Mouse (Mus musculus) midbrain, embryonic 11.5 days (tissue): Measurements from ENCODE around the gene Asrgl1. TPM values are rescaled to one million over a fixed set of nuclear protein-coding genes. Genes with fewer than 3 reads are reported as not detected.
A peak's percentile ranks its signal among the peaks of the same experiment; 100 is the strongest.
"Not testable (repeated sequence)": the region's sequence is repeated elsewhere in the genome, so short reads cannot be mapped to it uniquely, and the experiment has no call there.

ENCODE experiments used
- ATAC-seq: fragments of 200-750 bp; cut with Nextera tagmentation; 2 replicates; pipeline ENCODE4 v1.8.0; 2017; ENCODE audit warnings: moderate TSS enrichment, moderate library complexity; ENCODE audit not compliant: low FRiP score
- DNase-seq: peaks from one replicate; pipeline ENCODE4 v3.0.0; 2015; ENCODE audit warnings: low spot score; ENCODE audit errors: missing footprints
- H3K27ac ChIP-seq: fragments of 300-500 bp; sonication (generic); 2 replicates; pipeline ENCODE4 v1.5.1; 2014; ENCODE audit warnings: low read depth, low read length
- H3K27me3 ChIP-seq: fragments of 300-500 bp; sonication (generic); 2 replicates; pipeline ENCODE4 v1.6.1; 2014; ENCODE audit warnings: mild to moderate bottlenecking, low read length, moderate library complexity, mixed read lengths; ENCODE audit not compliant: control insufficient read depth, insufficient read depth
- H3K36me3 ChIP-seq: fragments of 300-500 bp; sonication (generic); 2 replicates; pipeline ENCODE4 v1.6.1; 2014; ENCODE audit warnings: mild to moderate bottlenecking, low read length, moderate library complexity, mixed read lengths; ENCODE audit not compliant: control insufficient read depth, insufficient read depth
- H3K4me1 ChIP-seq: fragments of 300-500 bp; sonication (generic); 2 replicates; pipeline ENCODE4 v1.6.1; 2014; ENCODE audit warnings: low read length; ENCODE audit not compliant: control insufficient read depth, insufficient read depth
- H3K4me2 ChIP-seq: fragments of 300-500 bp; sonication (generic); 2 replicates; pipeline ENCODE4 v1.6.1; 2014; ENCODE audit warnings: mild to moderate bottlenecking, moderate library complexity
- H3K4me3 ChIP-seq: fragments of 300-500 bp; sonication (generic); 2 replicates; pipeline ENCODE4 v1.5.1; 2014; ENCODE audit warnings: low read depth, low read length
- H3K9ac ChIP-seq: fragments of 300-500 bp; sonication (generic); 2 replicates; pipeline ENCODE4 v1.6.1; 2014; ENCODE audit warnings: low read length
- H3K9me3 ChIP-seq: fragments of 300-500 bp; sonication (generic); 2 replicates; pipeline ENCODE4 v1.6.1; 2016; ENCODE audit warnings: low read length; ENCODE audit not compliant: control insufficient read depth
- WGBS: fragments of 180-500 bp; shearing (Covaris S2); extraction: QIAGEN DNeasy Blood & Tissue Kit; methylation state at CpG from one replicate; pipeline ENCODE4 v1.1.7; 2014; 5-methylcytosine and 5-hydroxymethylcytosine counted together
- polyA plus RNA-seq: library from polyadenylated mRNA; unstranded; fragments of >200 nt; fragmentation: Nextera tagmentation; extraction: Ambion mirVana; gene quantifications from 2 replicates; pipeline ENCODE4 v1.2.1, GENCODE M21; 2014

The Asrgl1 gene
- polyA plus RNA-seq, 1 experiment from 2014 or later = 14.2 TPM

DNA sequence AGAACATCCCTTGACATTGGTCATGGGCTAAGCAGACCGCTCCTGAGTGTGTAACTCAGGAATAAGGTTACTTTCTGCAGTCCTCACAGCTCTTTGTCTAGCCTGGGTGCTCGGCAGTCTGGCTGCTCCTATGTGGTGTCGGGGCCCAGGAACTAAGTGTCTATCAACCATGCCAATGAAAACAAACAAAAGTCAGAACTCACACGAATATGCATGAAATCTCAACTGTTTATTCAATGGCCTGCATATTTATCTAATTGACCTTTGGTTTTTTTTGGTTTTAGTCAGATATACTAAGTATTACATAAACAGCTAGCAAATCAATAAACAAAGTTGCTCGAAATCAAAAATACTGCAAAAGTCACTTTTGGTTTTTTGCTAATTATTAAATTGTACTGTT lies 40.3 kb downstream of the Asrgl1 start:
- H3K9me3 ChIP-seq = no peaks in the 10 kb centered on the region

DNA sequence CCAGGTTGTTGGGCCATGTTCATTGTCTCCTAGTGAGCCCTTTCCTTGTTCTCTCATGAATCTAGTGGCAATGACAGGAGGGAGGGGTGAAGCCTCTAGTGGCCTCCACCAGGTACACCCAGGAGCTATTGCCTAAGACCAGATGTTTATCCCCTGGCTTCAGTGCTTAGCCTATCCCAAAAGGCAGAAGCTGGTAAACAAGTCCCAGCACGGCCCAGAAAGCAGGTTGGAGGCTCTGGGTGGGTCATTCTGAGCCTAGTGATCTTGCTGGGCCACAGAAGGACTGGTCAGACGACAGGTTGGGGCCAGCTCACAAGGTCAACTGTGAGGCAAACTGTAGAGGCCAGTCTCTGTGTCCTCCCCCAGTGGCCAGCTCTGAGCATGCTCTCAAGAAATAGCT lies 44.7 kb downstream of the Asrgl1 start:
- Histone ChIP-seq H3K27ac (no peak overlapping the region), H3K36me3 (no peaks in the 10 kb centered on the region), H3K9me3 (no peaks in the 10 kb centered on the region; the same call in 1 of the 2 replicates), H3K4me3 (no peak overlapping the region), H3K4me1 (no peaks in the 10 kb centered on the region), H3K9ac (no peak overlapping the region), H3K27me3 (no peaks in the 10 kb centered on the region), H3K4me2 (no peak overlapping the region)
- no peak for ATAC-seq
- 70% methylated on average over 2 of the region's 2 CpGs for WGBS
- no peak for DNase-seq

More for the DNA sequence above, 40.3 kb downstream of the Asrgl1 start:
- ATAC-seq (no peak), DNase-seq (peak; percentile 26)
- no peak overlapping the region for H3K4me2 ChIP-seq
- H3K4me3 ChIP-seq = no peak overlapping the region
- H3K27me3 ChIP-seq = no peaks in the 10 kb centered on the region
- no peak overlapping the region for H3K9ac ChIP-seq
- H3K4me1 ChIP-seq = no peaks in the 10 kb centered on the region
- H3K27ac ChIP-seq = no peak overlapping the region
- 72% methylated on average over 5 of the region's 5 CpGs for WGBS
- H3K36me3 ChIP-seq = no peaks in the 10 kb centered on the region

DNA sequence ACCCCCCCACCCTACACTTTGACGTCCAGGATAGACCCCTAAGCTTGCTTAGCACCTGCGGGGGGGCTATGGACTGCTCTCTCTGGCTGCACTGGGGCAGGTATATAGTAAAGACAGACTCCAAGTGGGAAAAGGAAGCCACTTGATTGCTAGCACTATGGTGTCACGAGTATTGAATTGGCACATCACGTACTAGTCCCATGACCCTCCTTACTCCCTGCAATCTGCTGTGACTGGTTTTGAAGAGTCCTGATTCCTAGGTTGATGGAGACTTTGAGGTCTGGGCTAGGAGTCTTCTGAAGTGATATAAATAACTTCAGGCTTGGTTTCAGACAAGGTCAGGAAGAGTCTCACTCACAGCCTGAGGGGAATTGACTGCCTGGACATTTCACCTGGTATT lies 45.2 kb downstream of the Asrgl1 start:
- no peak overlapping the region for H3K9ac ChIP-seq
- H3K27me3 ChIP-seq = no peaks in the 10 kb centered on the region
- no peak for DNase-seq
- no peak overlapping the region for H3K4me3 ChIP-seq
- H3K27ac ChIP-seq = no peak overlapping the region
- H3K9me3 ChIP-seq = no peaks in the 10 kb centered on the region; the same call in 1 of the 2 replicates
- ATAC-seq = no peak
- H3K4me1 ChIP-seq = no peaks in the 10 kb centered on the region
- H3K36me3 ChIP-seq = no peaks in the 10 kb centered on the region
- no peak overlapping the region for H3K4me2 ChIP-seq
- WGBS = 79% methylated on average over 4 of the region's 4 CpGs

DNA sequence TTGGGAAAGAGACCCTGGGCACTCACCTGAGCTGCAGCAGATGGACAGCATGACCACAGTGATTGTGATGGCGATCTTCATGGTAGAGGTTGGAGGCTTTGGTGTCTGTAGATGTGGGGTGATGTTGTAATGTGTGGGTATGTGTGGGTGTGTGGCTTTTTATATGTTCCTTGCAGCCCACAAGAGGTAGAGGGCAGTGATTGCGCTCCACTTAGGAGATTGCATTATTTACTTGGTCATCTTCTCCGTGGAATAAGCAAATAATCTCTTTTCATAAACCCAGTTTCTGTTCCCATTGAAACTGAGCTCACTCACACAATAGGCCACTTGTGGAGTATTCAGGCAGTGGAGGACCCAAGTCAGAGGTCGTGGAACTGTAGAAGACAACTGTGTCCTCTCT lies 47.6 kb downstream of the Asrgl1 start, which contains the start of gene Scgb1a1:
Scgb1a1 (minus strand) TSS at position 138 of the 400 bp plus-strand sequence.
- WGBS = 83% methylated on average over 4 of the region's 4 CpGs
- DNase-seq (no peak), ATAC-seq (no peak)

DNA sequence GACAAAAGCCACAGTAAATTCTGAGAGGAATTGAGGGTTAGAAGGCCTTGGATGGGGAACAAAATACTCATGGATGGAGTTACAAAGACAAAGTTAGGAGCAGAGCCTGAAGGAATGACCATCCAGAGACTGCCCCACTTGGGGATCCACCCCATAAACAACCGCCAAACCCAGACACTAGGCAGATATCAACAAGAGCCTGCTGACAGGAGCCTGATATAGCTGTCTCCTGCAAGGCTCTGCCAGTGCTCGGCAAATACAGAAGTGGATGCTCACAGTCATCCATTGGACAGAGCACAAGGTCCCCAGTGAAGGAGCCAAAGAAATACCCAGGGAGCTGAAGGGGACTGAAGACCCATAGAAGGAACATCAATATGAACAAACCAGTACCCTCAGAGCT lies 51.5 kb downstream of the Asrgl1 start:
- not testable (repeated sequence) for H3K4me2 ChIP-seq, H3K9me3 ChIP-seq, H3K36me3 ChIP-seq, DNase-seq, H3K4me3 ChIP-seq, H3K27ac ChIP-seq, H3K9ac ChIP-seq, H3K27me3 ChIP-seq, ATAC-seq, H3K4me1 ChIP-seq
- 79% methylated on average over 2 of the region's 2 CpGs for WGBS

More for the DNA sequence above, 47.6 kb downstream of the Asrgl1 start, which contains the start of gene Scgb1a1:
- Histone ChIP-seq H3K4me3 (no peak within 1 kb of the TSS), H3K27ac (no peak within 1 kb of the TSS), H3K36me3 (no peaks in the 10 kb centered on the region), H3K4me2 (no peak within 1 kb of the TSS), H3K4me1 (no peaks in the 10 kb centered on the region), H3K9me3 (no peaks in the 10 kb centered on the region; the same call in 1 of the 2 replicates), H3K9ac (no peak within 1 kb of the TSS), H3K27me3 (no peaks in the 10 kb centered on the region)

DNA sequence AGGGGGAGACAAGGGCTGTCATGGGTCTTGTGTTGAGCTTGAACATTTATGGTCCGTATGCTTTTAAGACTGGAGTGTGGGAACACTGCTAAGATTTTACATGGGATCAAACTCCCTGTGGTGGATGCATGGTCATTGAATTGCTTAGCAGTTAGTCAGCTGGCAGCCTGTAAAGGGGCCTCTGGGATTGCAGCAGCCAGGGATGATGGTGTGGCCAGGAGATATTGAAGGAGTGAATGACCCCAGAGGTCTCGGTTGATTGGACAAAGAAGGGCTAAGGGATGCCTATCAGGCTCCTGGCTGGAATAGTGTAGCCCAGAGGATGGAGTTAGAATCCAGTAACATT lies 52.5 kb downstream of the Asrgl1 start:
- Histone ChIP-seq H3K36me3 (no peaks in the 10 kb centered on the region), H3K27me3 (no peaks in the 10 kb centered on the region), H3K27ac (no peak overlapping the region), H3K4me2 (peak overlapping the region; percentile 10; the same call in 1 of the 2 replicates), H3K4me1 (peaks cover 4% of the 10 kb centered on the region; the same call in 1 of the 2 replicates), H3K9ac (peak overlapping the region; percentile 38), H3K4me3 (no peak overlapping the region), H3K9me3 (no peaks in the 10 kb centered on the region; the same call in 1 of the 2 replicates)
- DNase-seq = no peak
- WGBS = 82% methylated on average over 2 of the region's 2 CpGs
- peak; percentile 4; the same call in 1 of the 2 replicates for ATAC-seq

DNA sequence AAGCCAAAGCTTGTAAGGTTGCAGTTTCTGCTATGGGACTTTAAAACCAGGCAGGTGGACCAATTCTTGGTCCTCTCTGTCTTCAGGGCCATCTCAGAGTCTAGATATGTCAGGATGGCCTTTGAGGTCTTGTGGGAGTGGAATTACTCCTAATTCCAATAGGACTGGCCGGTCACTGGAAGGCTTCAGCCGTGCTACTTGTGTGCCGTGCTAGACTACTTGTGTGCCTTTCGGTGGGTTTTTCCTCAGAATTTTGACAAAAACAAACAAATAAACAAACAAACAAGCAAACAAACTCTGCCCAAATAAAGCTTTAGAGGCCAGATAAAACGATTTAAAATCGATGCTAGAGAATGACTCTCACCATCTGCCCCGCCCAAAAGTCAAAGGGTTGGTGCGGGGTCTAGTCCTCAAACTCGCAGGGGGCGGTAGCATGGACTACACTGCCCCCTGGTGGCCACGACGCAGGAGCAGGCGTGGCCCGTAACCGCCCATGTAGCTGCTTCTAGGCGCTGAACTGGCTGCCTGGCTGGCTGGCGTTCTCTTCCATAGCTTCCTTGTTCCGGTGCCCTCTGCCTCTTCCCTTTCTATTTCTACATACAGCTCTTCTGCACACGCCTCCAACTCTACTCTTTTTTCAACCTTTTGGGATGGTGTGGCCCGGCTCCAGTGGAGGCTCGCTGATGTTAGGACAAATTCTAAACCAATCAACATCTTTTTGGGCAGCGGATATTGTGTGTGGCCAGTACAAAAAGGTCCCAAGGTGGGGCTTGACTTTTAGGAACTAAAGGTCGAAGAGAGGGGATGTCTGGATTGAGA lies 53.0 kb downstream of the Asrgl1 start:
- 21% methylated on average over 23 of the region's 23 CpGs for WGBS
- DNase-seq = peak; percentile 98
- no peaks in the 10 kb centered on the region for H3K27me3 ChIP-seq
- peaks cover 4% of the 10 kb centered on the region; the same call in 1 of the 2 replicates for H3K4me1 ChIP-seq
- no peak overlapping the region for H3K4me3 ChIP-seq
- ATAC-seq = peak; percentile 97
- H3K27ac ChIP-seq = no peak overlapping the region
- no peaks in the 10 kb centered on the region; the same call in 1 of the 2 replicates for H3K9me3 ChIP-seq
- no peaks in the 10 kb centered on the region for H3K36me3 ChIP-seq
- peak overlapping the region; percentile 30; the same call in 1 of the 2 replicates for H3K4me2 ChIP-seq
- peak overlapping the region; percentile 38 for H3K9ac ChIP-seq

DNA sequence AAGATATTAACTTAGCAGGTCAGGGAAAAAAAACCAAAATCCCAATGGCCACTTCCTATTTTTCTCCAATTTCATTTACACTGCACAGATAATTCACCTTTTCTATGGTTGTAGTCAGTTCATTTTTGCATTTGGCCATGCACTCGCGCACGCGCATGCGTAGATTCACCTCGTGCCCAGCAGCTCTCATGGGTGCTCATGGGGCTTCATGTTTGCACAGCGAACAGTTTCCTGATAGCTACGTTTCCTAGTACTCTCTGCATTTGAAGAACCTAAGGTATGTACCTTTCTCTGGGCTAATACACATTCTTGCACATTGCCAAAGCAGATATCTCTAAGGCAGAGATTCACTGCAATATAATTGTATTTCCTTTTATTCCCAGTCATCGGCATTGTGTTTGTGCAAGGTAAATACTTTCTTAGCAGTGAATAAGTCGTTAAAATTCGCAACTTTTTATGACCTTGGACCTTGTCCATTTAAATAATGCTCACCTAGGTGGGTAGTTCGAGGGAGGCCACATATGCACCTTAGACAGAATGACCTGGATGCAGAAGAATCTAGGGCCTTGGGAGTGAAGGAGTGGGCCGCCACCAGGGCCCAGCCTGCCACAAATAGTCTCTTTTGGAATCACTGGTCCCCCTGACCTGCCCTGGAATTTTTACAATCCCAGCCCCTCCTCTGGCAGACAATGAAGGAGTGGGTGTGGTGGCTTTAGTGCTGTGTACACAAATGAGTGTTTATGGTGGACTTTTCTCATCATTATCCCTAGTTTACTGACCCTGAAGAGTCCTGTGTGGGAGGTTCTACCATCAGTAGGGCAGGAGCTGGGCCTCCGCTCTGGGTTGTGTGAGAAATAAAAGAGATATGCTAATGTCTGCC lies 53.9 kb downstream of the Asrgl1 start:
- H3K4me1 ChIP-seq = peaks cover 4% of the 10 kb centered on the region; the same call in 1 of the 2 replicates
- H3K9ac ChIP-seq = no peak overlapping the region
- peak; percentile 69 for DNase-seq
- no peak overlapping the region for H3K4me3 ChIP-seq
- no peaks in the 10 kb centered on the region for H3K36me3 ChIP-seq
- H3K9me3 ChIP-seq = no peaks in the 10 kb centered on the region; the same call in 1 of the 2 replicates
- H3K27ac ChIP-seq = no peak overlapping the region
- 89% methylated on average over 14 of the region's 14 CpGs for WGBS
- H3K4me2 ChIP-seq = no peak overlapping the region
- H3K27me3 ChIP-seq = no peaks in the 10 kb centered on the region
- peak; percentile 36 for ATAC-seq
